Mouse (Mus musculus) cerebral cortex, adult 2 months (tissue): ENCODE results near the gene Hist1h4d.

ENCODE experiments used
- WGBS: fragments of 180-500 bp; shearing (Covaris S2); methylation state at CpG from one replicate; pipeline ENCODE4 v1.1.7; 2018; 5-methylcytosine and 5-hydroxymethylcytosine counted together

The Hist1h4d gene

DNA sequence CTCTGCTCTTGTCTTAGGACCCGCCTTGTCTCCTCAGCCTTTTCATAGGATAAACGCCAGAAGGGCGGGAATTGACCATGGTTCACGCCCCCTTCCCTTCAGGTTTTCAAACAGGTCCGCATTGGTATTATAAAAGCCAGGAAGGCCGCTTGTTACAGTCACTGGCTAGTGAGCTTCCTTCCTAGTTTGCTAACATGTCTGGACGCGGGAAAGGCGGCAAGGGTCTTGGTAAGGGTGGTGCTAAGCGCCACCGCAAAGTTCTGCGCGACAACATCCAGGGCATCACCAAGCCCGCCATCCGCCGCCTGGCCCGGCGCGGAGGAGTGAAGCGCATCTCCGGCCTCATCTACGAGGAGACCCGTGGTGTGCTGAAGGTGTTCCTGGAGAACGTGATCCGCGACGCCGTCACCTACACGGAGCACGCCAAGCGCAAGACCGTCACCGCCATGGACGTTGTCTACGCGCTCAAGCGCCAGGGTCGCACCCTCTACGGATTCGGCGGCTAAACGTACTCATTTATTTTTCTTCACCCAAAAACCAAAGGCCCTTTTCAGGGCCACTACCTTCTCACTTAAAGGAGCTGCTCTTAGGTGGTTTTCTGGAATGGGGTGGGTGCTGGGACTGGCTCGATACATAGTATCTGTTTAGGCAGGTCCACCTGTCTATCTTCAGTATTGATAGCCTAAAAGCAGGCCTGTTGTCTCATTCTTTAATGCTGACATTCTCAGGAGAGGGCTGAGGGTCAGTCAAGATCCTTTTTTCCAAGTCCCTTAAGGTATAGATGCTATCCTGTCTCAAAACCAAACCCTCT is at the start of gene Hist1h4d:
Gene Hist1h4d (plus strand): TSS at position 191 of the 811 bp plus-strand sequence.
- WGBS: under 1% methylated on average over 43 of the region's 43 CpGs

DNA sequence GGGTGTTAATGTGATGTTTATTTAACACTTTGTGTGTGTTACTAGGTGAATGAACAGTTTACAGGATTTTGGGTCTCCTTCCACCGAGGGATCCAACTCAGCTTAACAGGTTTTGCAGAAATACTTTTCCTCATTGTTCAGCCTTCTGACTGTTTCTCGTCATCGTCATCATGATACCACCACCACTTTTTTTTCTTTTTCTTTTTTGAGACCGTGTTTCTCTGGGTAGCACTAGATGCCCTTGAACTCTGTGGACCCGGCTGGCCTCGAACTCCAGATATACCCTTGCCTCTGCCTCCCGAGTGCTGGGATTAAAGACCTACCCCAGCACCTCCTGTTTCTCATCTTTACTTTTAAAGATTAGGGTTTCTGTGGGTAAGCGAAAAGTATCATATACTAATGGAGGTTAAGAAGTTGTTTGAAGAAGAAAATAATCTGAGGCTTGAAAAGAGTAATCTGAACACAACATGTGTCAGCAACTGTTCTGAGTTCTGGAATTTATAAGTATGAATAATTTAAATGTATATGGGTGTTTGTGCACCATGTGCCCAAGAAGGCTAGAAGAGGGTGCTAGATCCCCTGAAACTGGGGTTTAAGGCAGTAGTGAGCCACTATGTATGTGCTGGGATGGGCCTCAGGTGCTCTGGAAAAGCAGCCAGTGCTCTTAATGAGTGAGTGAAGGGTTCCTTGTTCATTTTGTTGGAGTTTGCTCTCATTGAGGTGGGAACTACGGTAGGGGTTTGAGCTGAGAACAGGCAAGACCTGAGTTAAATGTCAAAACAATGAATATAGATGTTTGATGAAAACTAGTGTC is 48.9 kb upstream of the Hist1h4d start:
- 10% methylated on average over 9 of the region's 9 CpGs for WGBS

- WGBS: under 1% methylated on average over 29 of the region's 53 CpGs
These were observed 47.6 kb upstream of the Hist1h4d start, which contains the start of gene Hist1h2af for GRCm38 (mm10) chr13:23533560-23534367. Hist1h2af (plus strand) TSS chr13:23533906.

- under 1% methylated on average over 15 of the region's 15 CpGs for WGBS
These were observed 46.8 kb upstream of the Hist1h4d start for GRCm38 (mm10) chr13:23534368-23535131.

- under 1% methylated on average over 58 of the region's 62 CpGs for WGBS
These were observed 46.0 kb upstream of the Hist1h4d start, which contains the start of gene Hist1h3g for GRCm38 (mm10) chr13:23535137-23536075. Hist1h3g (plus strand) TSS chr13:23535422.

DNA sequence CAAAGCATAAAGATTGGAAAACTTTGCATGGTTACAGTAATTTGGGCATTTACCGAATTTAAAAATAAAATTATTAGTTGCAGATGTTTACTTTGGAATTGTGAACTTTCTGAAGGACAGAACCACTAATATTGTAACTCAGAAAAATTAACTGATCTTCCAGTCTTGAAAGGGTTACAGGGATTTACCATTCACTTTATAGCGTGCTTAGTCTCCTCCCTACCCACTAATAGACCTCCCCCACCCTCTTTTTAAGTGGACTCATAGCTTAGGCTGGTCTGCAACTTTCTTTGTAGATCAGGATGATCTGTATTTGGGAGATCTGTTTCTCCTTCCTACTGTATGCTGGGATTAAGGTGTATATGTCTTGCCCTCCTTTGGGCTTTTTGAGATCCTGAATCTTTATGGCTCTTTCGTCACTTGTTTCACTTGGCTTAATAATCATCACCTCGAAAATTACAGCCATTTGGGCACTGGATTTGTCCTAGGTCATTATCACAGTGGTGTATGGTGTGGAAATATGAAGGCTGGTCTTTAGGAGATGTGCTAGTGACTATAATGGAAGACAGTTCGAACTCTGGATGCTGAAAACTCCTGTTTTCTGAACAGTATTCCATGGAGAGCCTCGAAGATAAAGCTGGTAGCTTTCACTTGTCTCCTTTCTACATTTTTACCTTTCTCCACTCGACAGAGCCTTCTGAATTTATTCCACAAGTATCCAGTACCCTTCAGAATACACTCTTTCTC is 45.1 kb upstream of the Hist1h4d start:
- 22% methylated on average over 7 of the region's 7 CpGs for WGBS

DNA sequence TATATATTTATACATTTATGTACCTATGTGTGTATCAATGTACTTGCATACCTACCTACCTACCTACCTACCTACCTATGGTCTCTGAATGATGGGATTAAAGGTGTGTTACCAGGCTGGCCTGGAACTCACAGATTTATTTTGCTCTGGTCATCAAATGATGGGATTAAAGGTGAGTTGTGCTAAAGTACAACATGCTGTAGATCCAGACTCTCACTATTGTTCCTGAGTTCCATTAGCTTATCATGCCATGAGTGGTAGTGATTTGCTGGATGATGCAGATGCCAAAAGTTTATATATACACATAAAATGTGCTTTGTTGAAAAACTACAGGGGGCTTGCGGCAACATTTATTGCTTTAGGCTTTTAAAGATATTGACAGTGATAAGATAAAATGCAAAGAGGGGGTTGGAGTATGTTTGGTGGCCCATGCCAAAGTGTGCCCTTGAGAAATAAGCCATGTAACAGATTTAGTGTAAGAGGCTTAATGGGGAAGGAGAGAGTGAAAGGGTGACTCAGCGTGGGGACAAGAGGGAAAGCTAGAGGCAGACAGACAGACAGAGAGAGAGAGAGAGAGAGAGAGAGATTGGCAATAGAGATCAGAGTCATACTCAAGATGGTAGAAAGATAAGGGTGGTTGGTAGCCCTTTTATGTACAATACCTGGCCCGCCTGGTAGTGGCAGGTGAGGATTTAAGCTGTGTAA is 44.2 kb upstream of the Hist1h4d start:
- 85% methylated on average over 3 of the region's 3 CpGs for WGBS

GRCm38 (mm10) chr13:23538249-23538648 is 43.1 kb upstream of the Hist1h4d start:
- 73% methylated on average over 5 of the region's 5 CpGs for WGBS

- WGBS: 69% methylated on average over 1 of the region's 1 CpGs
These were observed 41.6 kb upstream of the Hist1h4d start for GRCm38 (mm10) chr13:23539821-23540220.

DNA sequence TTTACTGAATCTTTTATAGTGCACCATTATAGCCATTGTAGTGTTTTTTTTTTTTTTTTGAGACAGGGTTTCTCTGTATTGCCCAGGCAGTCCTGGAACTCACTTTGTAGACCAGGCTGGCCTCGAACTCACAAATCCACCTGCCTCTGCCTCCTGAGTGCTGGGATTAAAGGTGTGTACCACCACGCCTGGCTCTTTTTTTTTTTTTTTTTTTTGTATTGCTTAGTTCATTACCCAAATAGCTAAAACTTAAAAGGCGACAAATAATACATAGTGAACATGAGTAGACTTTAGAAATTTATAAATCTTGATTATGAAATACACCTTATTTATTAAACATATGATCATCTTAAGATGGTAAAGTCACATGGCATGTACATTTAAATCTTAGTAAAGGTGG is 39.9 kb upstream of the Hist1h4d start:
- 88% methylated on average over 3 of the region's 3 CpGs for WGBS

GRCm38 (mm10) chr13:23542225-23542980 is 39.0 kb upstream of the Hist1h4d start:
- WGBS: 14% methylated on average over 3 of the region's 3 CpGs

DNA sequence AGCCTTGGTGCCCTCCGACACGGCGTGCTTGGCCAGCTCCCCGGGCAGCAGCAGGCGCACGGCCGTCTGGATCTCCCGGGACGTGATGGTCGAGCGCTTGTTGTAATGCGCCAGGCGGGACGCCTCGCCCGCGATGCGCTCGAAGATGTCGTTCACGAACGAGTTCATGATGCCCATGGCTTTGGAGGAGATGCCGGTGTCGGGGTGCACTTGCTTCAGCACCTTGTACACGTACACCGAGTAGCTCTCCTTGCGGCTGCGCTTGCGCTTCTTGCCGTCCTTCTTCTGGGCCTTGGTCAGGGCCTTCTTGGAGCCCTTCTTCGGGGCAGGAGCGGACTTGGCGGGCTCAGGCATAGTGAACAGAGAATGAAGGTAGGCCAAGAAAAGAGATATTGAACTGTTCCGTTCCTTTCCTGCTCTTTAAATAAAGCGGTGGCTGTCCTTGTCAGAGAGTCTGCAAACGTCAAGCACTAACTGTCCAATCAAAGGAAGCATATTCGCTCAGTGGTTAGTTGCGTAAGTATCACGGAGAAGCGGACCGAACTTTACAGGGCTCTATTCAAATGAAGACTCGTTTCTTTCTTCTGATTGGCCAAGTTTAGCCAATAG is 38.3 kb upstream of the Hist1h4d start, which contains the start of gene Hist1h2bh:
Gene Hist1h2bh (minus strand): TSS at position 394 of the 609 bp plus-strand sequence.
- under 1% methylated on average over 41 of the region's 42 CpGs for WGBS

GRCm38 (mm10) chr13:23543965-23544786 is 37.2 kb upstream of the Hist1h4d start, which contains the start of gene Hist1h3f:
Hist1h3f (plus strand) TSS chr13:23544052.
- 1% methylated on average over 30 of the region's 45 CpGs for WGBS

- WGBS: 0% methylated on average over 13 of the region's 14 CpGs
These were observed 36.6 kb upstream of the Hist1h4d start for GRCm38 (mm10) chr13:23544787-23545120.

- WGBS: 86% methylated on average over 5 of the region's 5 CpGs
These were observed 34.7 kb upstream of the Hist1h4d start for GRCm38 (mm10) chr13:23546694-23547093.

- 9% methylated on average over 3 of the region's 3 CpGs for WGBS
These were observed 30.6 kb upstream of the Hist1h4d start for GRCm38 (mm10) chr13:23550761-23551145.
